Mouse (Mus musculus) heart, embryonic 15.5 days (tissue): ENCODE results near the gene Ambra1. TPM values are rescaled to one million over a fixed set of nuclear protein-coding genes. Genes with fewer than 3 reads are reported as not detected.

Source experiments
- ATAC-seq: fragments of 200-750 bp; cut with Nextera tagmentation; replicated peaks from 2 replicates; pipeline ENCODE4 v1.8.0; 2017; ENCODE audit warnings: low read depth, moderate TSS enrichment; ENCODE audit not compliant: insufficient number of reproducible peaks, insufficient read depth, low FRiP score
- H3K27ac ChIP-seq: fragments of 300-500 bp; sonication (generic); 2 replicates; pipeline ENCODE4 v1.5.1; 2015; ENCODE audit warnings: mild to moderate bottlenecking, inconsistent platforms
- H3K27me3 ChIP-seq: fragments of 300-500 bp; sonication (generic); 2 replicates; pipeline ENCODE4 v1.6.1; 2015; ENCODE audit warnings: inconsistent platforms
- H3K36me3 ChIP-seq: fragments of 300-500 bp; sonication (generic); 2 replicates; pipeline ENCODE4 v1.6.1; 2015; ENCODE audit warnings: mild to moderate bottlenecking, inconsistent platforms
- H3K4me1 ChIP-seq: fragments of 300-500 bp; sonication (generic); replicated peaks from 2 replicates; pipeline ENCODE4 v1.6.1; 2015; ENCODE audit warnings: inconsistent platforms
- H3K4me2 ChIP-seq: fragments of 300-500 bp; sonication (generic); 2 replicates; pipeline ENCODE4 v1.6.1; 2015; ENCODE audit warnings: inconsistent platforms, mild to moderate bottlenecking, moderate library complexity
- H3K4me3 ChIP-seq: fragments of 300-500 bp; sonication (generic); 2 replicates; pipeline ENCODE4 v1.5.1; 2015; ENCODE audit warnings: mild to moderate bottlenecking, inconsistent platforms
- H3K9ac ChIP-seq: fragments of 300-500 bp; sonication (generic); 2 replicates; pipeline ENCODE4 v1.6.1; 2015; ENCODE audit warnings: mild to moderate bottlenecking, inconsistent platforms
- H3K9me3 ChIP-seq: fragments of 300-500 bp; sonication (generic); replicated peaks from 2 replicates; pipeline ENCODE4 v1.6.1; 2016; ENCODE audit warnings: inconsistent platforms
- WGBS: fragments of 180-500 bp; shearing (Covaris S2); methylation state at CpG from one replicate; pipeline ENCODE4 v1.1.7; 2015; ENCODE audit warnings: mixed read lengths; 5-methylcytosine and 5-hydroxymethylcytosine counted together
- polyA plus RNA-seq: library from polyadenylated mRNA; unstranded; fragments of >200 nt; fragmentation: Nextera tagmentation; extraction: Ambion mirVana; gene quantifications from 2 replicates; pipeline ENCODE4 v1.2.1, GENCODE M21; 2015

Ambra1 gene
- polyA plus RNA-seq, 1 experiment from 2014 or later = 8.6 TPM

DNA sequence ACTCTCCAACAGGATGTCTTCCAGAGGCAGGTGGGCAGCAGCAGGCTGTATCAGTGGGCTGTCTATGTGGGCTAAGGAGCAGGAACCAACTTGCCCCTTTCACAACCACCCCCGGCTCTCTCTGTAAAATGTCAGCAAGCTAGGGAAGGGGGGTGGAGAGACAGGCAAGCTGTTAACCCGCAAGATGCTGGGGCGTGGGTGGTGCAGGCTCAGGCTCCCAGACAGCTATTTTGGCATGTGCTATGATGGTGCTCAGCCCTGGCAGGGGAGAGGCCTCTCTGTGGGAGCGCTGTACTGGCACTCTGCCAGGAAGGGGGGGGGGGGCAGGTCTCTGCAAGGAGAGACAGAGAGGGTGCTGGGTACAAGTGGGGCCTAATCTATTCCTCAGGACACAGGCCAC is 227.2 kb downstream of the Ambra1 start:
- 2% methylated on average over 4 of the region's 4 CpGs for WGBS

DNA sequence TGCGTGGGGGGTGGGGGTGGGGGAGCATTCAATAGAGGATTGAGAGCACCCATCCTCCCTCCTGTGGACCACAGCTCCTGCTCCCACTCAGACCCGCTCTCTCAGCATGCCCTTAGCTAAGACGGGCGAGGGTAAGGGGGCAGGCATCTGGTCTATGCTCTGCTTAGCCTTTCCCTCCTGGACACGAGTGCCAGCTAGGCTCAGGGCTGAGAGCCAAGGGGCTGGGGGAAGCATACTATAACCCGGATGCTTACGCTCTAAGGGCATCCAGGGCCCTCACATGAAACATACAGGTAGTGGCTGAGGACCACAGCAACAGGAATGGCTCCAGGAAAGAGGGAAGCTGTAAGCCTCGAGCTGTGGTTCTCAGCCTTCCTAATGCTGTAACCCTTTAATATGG is 228.1 kb downstream of the Ambra1 start:
- Histone ChIP-seq H3K9ac (0 out of 2 replicates have a peak overlapping the region, but pooled peaks have one; percentile 15), H3K9me3 (no peaks in the 10 kb centered on the region), H3K27ac (peak overlapping the region; percentile 89), H3K4me2 (no peak overlapping the region), H3K4me1 (peaks cover 88% of the 10 kb centered on the region), H3K36me3 (no peaks in the 10 kb centered on the region), H3K4me3 (no peak overlapping the region), H3K27me3 (no peaks in the 10 kb centered on the region)
- 69% methylated on average over 8 of the region's 8 CpGs for WGBS
- no peak for ATAC-seq

More for the DNA sequence above, 227.2 kb downstream of the Ambra1 start:
- Histone ChIP-seq H3K4me2 (peak overlapping the region; percentile 45), H3K4me1 (peaks cover 83% of the 10 kb centered on the region), H3K9me3 (no peaks in the 10 kb centered on the region), H3K36me3 (no peaks in the 10 kb centered on the region), H3K27me3 (no peaks in the 10 kb centered on the region), H3K9ac (0 out of 2 replicates have a peak overlapping the region, but pooled peaks have one; percentile 17), H3K4me3 (peak overlapping the region; percentile 13), H3K27ac (peak overlapping the region; percentile 89)
- ATAC-seq = peak; percentile 65

DNA sequence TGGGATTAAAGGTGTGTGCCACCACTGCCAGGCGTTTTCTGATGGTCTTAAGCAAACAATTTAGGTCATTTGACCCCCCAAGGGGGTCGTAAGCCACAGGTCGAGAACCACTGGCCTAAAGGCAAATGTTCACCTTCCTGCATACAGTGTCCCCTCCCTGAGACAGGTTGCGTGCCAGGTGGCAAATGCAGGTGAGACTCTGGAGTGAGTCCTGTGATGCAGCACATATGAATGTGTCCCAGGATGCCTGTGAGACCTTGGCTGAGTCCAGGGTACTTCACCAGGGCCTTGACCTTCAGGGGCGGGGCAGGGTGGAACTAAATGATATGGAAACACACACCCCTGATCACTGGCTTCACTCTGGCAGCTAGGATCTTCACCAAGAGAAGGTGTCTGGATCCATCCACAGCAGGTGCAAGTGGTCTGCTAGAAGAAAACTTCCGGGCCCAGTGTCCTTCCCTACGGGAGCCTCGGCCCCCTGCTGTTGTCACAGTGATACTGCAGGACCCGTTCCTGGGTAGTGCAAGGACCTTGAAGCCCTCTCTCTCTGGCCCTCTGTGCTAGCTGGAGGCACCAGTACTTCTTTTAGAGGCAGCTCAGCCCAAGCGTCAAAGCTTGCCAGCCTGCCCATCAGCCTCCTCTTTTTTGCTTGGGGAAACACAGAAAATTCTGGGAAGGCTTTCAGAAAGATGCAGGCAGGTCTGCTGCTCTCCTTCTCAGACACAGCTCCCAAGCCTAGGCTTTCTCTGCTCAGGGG is 228.9 kb downstream of the Ambra1 start:
- no peak overlapping the region for H3K4me3 ChIP-seq
- ATAC-seq = no peak
- H3K27me3 ChIP-seq = no peaks in the 10 kb centered on the region
- H3K4me2 ChIP-seq = no peak overlapping the region
- H3K9me3 ChIP-seq = no peaks in the 10 kb centered on the region
- peak overlapping the region; percentile 14; the same call in 1 of the 2 replicates for H3K9ac ChIP-seq
- no peaks in the 10 kb centered on the region for H3K36me3 ChIP-seq
- peak overlapping the region; percentile 45; the same call in 1 of the 2 replicates for H3K27ac ChIP-seq
- WGBS = 40% methylated on average over 10 of the region's 10 CpGs
- H3K4me1 ChIP-seq = peaks cover 81% of the 10 kb centered on the region

DNA sequence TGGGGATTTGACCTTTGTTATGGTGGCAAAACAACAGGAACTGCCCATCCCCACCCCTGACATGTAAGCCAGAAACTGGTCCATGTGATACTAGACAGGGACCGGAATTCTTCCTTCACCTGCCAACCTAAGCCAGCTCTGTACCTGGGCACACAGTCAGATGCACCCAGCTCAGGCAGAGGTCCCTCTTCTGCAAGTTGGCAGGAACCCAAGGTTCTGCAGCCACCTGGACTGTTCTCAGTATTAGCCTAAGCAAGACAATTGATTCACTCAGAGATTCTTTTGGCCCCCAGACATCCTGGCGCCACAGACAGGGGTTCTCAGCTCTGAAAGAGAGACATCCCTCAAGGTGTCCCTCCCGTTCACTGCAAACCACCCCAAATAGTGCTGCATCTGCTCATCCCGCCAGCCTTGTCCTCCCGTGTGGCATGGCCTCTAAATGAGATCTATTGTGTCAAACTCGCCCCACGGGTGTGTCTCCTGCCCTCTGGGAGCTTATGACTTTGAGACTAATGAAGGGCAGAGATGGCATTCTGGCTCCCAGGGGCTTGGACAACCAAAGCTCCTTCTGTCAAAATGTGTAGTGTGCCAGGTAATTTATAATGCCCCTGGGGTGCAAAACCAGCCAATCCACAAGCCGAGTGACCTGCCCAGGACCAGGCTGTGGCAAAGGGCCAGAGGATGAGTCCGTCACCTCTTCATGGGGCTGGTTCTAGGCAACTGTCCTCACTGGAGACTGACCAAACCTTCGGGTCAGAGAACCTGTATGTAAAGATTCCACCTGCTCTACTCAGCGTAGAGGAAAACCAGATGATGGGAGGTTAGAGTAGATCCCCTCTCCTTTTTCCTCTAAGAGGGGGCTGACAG is 229.8 kb downstream of the Ambra1 start:
- ATAC-seq = no peak
- H3K9me3 ChIP-seq = no peaks in the 10 kb centered on the region
- peaks cover 75% of the 10 kb centered on the region for H3K4me1 ChIP-seq
- H3K9ac ChIP-seq = peak overlapping the region; percentile 14; the same call in 1 of the 2 replicates
- 80% methylated on average over 11 of the region's 11 CpGs for WGBS
- no peak overlapping the region for H3K4me2 ChIP-seq
- H3K27me3 ChIP-seq = no peaks in the 10 kb centered on the region
- H3K36me3 ChIP-seq = no peaks in the 10 kb centered on the region
- peak overlapping the region; percentile 45; the same call in 1 of the 2 replicates for H3K27ac ChIP-seq
- no peak overlapping the region for H3K4me3 ChIP-seq

DNA sequence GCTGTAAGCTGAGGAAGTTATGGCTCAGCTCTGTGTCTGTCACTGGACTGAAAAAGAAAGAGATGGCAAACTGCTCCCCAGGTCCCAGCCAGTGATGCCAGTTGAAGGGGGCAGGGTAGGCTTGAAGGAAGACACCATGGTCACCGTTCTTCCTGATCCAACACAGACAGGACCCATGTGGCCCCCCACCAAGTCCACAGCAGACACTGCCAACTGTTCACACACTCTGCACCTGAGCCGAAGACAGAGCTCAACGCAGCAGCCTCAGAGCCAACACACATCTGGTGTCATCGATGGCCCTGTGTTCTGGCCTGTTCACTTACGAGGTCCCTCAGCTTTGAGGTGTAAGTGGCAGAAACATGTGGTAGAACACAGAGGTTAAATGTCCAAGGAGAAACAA is 230.5 kb downstream of the Ambra1 start:
- no peak overlapping the region for H3K9ac ChIP-seq
- 88% methylated on average over 5 of the region's 5 CpGs for WGBS
- H3K4me2 ChIP-seq = no peak overlapping the region
- peaks cover 72% of the 10 kb centered on the region for H3K4me1 ChIP-seq
- H3K27me3 ChIP-seq = no peaks in the 10 kb centered on the region
- H3K27ac ChIP-seq = no peak overlapping the region
- H3K4me3 ChIP-seq = no peak overlapping the region
- H3K36me3 ChIP-seq = no peaks in the 10 kb centered on the region
- no peak for ATAC-seq
- H3K9me3 ChIP-seq = no peaks in the 10 kb centered on the region

DNA sequence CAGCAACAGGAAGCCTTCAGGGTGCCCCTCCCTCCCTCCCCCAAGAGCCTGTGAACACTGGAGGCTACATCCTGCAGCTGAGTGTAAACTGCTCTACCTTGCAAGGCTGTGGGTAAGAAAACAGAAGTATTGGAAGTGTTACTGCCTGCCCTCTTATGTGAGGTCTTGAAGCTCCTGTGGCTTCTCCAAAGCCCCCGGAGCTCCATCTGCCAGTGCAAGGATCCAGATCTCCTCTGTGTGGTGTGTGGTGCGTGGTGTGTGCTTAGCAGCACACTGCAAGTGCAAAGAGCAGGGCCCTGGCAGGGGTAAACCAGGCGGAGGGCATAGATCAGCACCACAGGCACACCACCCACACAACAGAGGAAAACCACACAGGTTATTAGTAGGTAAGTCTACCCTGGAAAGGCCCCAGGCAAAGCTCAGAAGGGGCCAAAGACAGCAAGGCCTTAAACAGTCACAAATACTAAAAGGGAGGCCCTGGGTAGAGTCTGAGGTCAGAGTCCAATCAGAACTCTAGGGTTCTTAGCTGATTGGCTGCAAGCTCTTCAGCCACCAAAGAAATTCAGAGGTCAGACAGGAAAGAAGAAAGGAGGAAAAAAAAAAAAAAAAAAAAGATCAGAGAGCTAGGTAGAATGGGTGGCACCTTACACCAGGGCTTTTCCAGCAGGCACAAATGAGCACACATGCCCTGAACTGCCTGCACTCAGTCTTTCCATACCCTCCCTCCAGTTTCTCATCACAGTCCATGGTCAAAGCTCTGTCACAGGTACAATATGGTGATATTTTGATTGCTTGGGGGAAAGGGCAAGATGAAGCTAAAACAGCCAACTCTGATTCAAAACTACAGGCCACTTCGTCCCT is 232.2 kb downstream of the Ambra1 start:
- peaks cover 63% of the 10 kb centered on the region for H3K4me1 ChIP-seq
- H3K4me3 ChIP-seq = peak overlapping the region; percentile 93
- H3K9me3 ChIP-seq = no peaks in the 10 kb centered on the region
- H3K9ac ChIP-seq = peak overlapping the region; percentile 96
- H3K4me2 ChIP-seq = peak overlapping the region; percentile 90
- no peak for ATAC-seq
- H3K27ac ChIP-seq = peak overlapping the region; percentile 87
- 46% methylated on average over 4 of the region's 4 CpGs for WGBS
- H3K36me3 ChIP-seq = no peaks in the 10 kb centered on the region
- no peaks in the 10 kb centered on the region for H3K27me3 ChIP-seq

DNA sequence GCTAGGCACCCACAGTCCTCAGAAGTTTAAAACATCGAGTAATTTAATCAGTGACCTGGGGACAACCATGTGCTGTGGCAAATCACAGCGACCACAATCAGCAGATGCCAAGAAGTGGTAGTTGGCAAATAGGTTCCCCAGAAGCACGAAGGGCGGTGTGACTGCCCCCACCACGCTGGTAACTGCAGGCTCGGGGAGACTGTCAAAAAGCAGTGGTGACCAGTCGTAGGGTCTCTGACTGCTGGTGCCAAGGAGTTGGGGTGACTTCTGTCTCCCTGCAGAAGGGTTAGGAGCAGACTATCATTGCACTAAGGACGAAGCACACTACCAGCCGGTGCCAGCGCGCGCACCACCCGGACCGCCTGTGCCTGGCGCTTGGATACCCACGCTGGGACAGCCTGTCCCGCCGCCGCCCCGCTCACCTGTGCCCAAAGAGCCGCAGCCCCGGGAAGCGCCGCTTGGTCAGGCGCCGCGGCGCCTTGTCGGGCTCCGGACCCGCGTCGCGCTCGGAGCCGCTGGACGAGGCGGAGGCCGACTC is 233.0 kb downstream of the Ambra1 start:
- H3K4me1 ChIP-seq = peaks cover 57% of the 10 kb centered on the region
- peak; percentile 9 for ATAC-seq

DNA sequence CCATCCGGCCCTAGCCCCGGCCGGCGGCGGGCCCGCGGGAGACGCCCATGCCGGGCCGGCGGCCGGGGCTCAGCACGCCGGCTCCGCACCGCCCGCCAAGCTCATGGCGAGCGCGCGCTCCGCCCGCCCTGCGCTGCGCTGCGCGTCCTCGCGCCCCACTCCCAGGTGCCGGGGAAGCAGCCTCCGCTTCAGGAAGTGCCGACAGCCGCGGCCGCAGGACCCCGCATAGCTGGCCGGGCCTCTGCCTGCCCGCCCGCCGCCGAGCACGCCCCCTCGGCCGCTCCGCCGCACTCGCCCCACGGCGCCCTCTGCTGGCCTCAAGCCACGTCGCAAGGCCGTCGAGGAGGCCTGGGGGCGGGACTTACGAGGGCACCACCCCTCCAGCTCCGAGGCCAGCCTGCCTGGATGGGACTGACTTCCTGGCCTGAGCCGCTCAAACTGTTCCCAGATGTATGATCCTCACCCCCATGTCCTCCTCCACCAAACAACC is 233.6 kb downstream of the Ambra1 start:
- WGBS = under 1% methylated on average over 57 of the region's 57 CpGs
- H3K36me3 ChIP-seq = no peaks in the 10 kb centered on the region
- H3K4me2 ChIP-seq = peak overlapping the region; percentile 90
- peak; percentile 89 for ATAC-seq
- H3K4me1 ChIP-seq = peaks cover 59% of the 10 kb centered on the region
- peak overlapping the region; percentile 87 for H3K27ac ChIP-seq
- no peaks in the 10 kb centered on the region for H3K27me3 ChIP-seq
- H3K4me3 ChIP-seq = peak overlapping the region; percentile 93
- H3K9me3 ChIP-seq = no peaks in the 10 kb centered on the region
- H3K9ac ChIP-seq = peak overlapping the region; percentile 96

More for the DNA sequence above, 233.0 kb downstream of the Ambra1 start:
- Histone ChIP-seq H3K27ac (peak overlapping the region; percentile 87), H3K4me2 (peak overlapping the region; percentile 90), H3K4me3 (peak overlapping the region; percentile 93), H3K27me3 (no peaks in the 10 kb centered on the region), H3K9me3 (no peaks in the 10 kb centered on the region), H3K36me3 (no peaks in the 10 kb centered on the region), H3K9ac (peak overlapping the region; percentile 96)
- WGBS = under 1% methylated on average over 39 of the region's 39 CpGs

DNA sequence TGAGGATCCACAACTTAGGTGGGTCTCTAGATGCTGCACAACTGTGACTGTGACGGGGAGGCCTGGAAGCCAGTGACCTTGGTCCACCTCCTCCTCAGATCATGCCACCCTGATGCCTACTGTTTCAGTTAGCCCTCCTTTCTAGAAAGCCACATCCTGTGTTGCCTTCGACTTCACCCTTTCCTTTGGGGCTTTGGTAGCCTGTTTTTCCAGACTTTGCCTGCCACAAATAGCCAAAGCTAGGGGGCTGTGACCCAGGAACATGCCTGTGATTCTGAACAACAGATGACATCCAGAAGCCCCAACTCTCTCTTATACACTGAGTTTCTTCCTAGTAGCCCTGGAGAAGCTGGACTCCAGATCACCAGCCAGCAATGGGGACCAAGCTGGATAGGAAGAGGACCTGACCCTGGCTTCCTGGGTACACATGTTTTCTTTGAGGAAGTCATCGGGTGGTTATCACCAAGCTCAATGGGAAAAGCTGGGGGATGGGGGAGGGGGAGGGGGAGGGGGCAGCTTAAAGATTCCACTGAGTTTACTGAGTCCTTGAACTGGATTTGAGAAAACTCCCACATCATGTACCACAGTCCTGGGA is 234.8 kb downstream of the Ambra1 start:
- no peaks in the 10 kb centered on the region for H3K9me3 ChIP-seq
- peaks cover 47% of the 10 kb centered on the region for H3K4me1 ChIP-seq
- no peaks in the 10 kb centered on the region for H3K36me3 ChIP-seq
- H3K4me2 ChIP-seq = peak overlapping the region; percentile 90
- no peak for ATAC-seq
- peak overlapping the region; percentile 93 for H3K4me3 ChIP-seq
- H3K27ac ChIP-seq = peak overlapping the region; percentile 76
- peak overlapping the region; percentile 39; the same call in 1 of the 2 replicates for H3K9ac ChIP-seq
- WGBS = 61% methylated on average over 3 of the region's 3 CpGs
- H3K27me3 ChIP-seq = no peaks in the 10 kb centered on the region

DNA sequence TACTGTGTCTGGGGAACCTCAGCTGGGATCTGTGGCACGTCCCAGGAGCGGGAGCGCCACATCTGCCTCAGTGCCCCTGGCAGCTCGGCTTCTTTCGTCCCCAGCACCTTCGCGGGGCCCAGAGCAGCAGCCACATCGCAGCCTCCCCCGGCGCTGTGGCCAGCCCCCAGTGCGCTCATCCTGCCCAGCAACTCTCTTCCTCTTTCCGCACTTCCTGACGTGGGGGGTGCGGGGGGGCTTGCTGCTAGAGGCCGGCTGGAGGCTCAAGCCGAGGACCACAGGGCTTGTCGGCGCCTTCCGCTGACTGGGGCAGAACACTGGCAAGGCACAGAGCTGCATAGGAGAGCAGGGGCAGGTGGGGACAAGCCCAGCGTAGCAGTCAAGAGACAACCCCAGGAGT is 235.5 kb downstream of the Ambra1 start:
- no peak for ATAC-seq
- peak overlapping the region; percentile 90 for H3K4me2 ChIP-seq
- H3K9ac ChIP-seq = peak overlapping the region; percentile 39
- H3K27ac ChIP-seq = peak overlapping the region; percentile 76
- no peaks in the 10 kb centered on the region for H3K36me3 ChIP-seq
- no peaks in the 10 kb centered on the region for H3K27me3 ChIP-seq
- H3K4me1 ChIP-seq = peaks cover 47% of the 10 kb centered on the region
- peak overlapping the region; percentile 93 for H3K4me3 ChIP-seq
- 9% methylated on average over 20 of the region's 20 CpGs for WGBS
- H3K9me3 ChIP-seq = no peaks in the 10 kb centered on the region
